Mouse (Mus musculus) MEL (cell line): Measurements from ENCODE around the gene St6galnac4. TPM values are rescaled to one million over a fixed set of nuclear protein-coding genes. Genes with fewer than 3 reads are reported as not detected.

ENCODE experiments used
- DNase-seq: peaks from one replicate; pipeline ENCODE4 v3.0.0; 2011; ENCODE audit warnings: low read depth, low spot score
- H3K27ac ChIP-seq: 2 replicates; pipeline ENCODE4 v1.5.1; 2012; ENCODE audit warnings: low read depth, mild to moderate bottlenecking, control low read depth, low read length, moderate library complexity; ENCODE audit not compliant: control insufficient read depth
- H3K27me3 ChIP-seq, 2 experiments: fragments of 150-350 bp in 1 of 2; sonication (generic) in 1 of 2; 2 replicates each; pipeline ENCODE4 v1.6.1; 2012; ENCODE audit warnings: low read length in 2 of 2, mild to moderate bottlenecking in 2 of 2, improper control_type of control experiment in 1 of 2, moderate library complexity in 1 of 2; ENCODE audit not compliant: insufficient read depth in 2 of 2, control insufficient read depth in 1 of 2
- H3K36me3 ChIP-seq, 2 experiments: 2 replicates each; pipeline ENCODE4 v1.6.1; 2012 to 2014; ENCODE audit warnings: low read length in 2 of 2, improper control_type of control experiment in 1 of 2, inconsistent platforms in 1 of 2, mild to moderate bottlenecking in 1 of 2; ENCODE audit not compliant: insufficient read depth in 2 of 2, control insufficient read depth in 1 of 2
- H3K4me1 ChIP-seq, 2 experiments: fragments of 150-350 bp in 1 of 2; sonication (generic) in 1 of 2; 2 replicates each; pipeline ENCODE4 v1.6.1; 2012; ENCODE audit warnings: low read length in 2 of 2, improper control_type of control experiment in 1 of 2, mild to moderate bottlenecking in 1 of 2; ENCODE audit not compliant: insufficient read depth in 2 of 2, control insufficient read depth in 1 of 2
- H3K4me3 ChIP-seq, 2 experiments: fragments of 150-350 bp in 1 of 2; sonication (generic) in 1 of 2; 2 replicates each; pipeline ENCODE4 v1.5.1; 2012; ENCODE audit warnings: low read depth in 2 of 2, low read length in 2 of 2, mild to moderate bottlenecking in 2 of 2, moderate library complexity in 2 of 2, control low read depth in 1 of 2, improper control_type of control experiment in 1 of 2; ENCODE audit not compliant: control insufficient read depth in 1 of 2, insufficient read depth in 1 of 2
- H3K79me2 ChIP-seq: 2 replicates; pipeline ENCODE4 v1.6.1; 2012; ENCODE audit warnings: mild to moderate bottlenecking, low read length, moderate library complexity; ENCODE audit not compliant: control insufficient read depth, poor library complexity, insufficient read depth
- H3K9ac ChIP-seq: 2 replicates; pipeline ENCODE4 v1.6.1; 2012; ENCODE audit warnings: low read depth, mild to moderate bottlenecking, control low read depth, low read length, moderate library complexity; ENCODE audit not compliant: control insufficient read depth, poor library complexity, severe bottlenecking
- H3K9me3 ChIP-seq: fragments of 150-350 bp; sonication (generic); replicated peaks from 2 replicates; pipeline ENCODE4 v1.6.1; 2012; ENCODE audit warnings: mild to moderate bottlenecking, low read length, improper control_type of control experiment, moderate library complexity; ENCODE audit not compliant: insufficient read depth
- BHLHE40 ChIP-seq: IDR thresholded peaks from 2 replicates; pipeline ENCODE4 v1.6.1; 2012; ENCODE audit warnings: low read depth, mild to moderate bottlenecking, inconsistent platforms, low read length, improper control_type of control experiment, borderline replicate concordance
- CHD1 ChIP-seq: IDR thresholded peaks from 2 replicates; pipeline ENCODE4 v1.6.1; 2012; ENCODE audit warnings: low read depth, mild to moderate bottlenecking, inconsistent platforms, low read length, improper control_type of control experiment
- CHD2 ChIP-seq: IDR thresholded peaks from 2 replicates; pipeline ENCODE4 v1.6.1; 2011; ENCODE audit warnings: low read length, improper control_type of control experiment
- CTCF ChIP-seq, 3 experiments: IDR thresholded peaks in 2 of 3; conservative IDR thresholded peaks in 1 of 3; 2 replicates each; pipeline ENCODE4 v1.5.1; 2011 to 2012; ENCODE audit warnings: low read length in 3 of 3, low read depth in 2 of 3, mild to moderate bottlenecking in 2 of 3, improper control_type of control experiment in 1 of 3, inconsistent platforms in 1 of 3, mixed read lengths in 1 of 3, moderate library complexity in 1 of 3; ENCODE audit not compliant: control insufficient read depth in 1 of 3, insufficient read depth in 1 of 3, poor library complexity in 1 of 3, severe bottlenecking in 1 of 3
- E2F4 ChIP-seq: IDR thresholded peaks from 2 replicates; pipeline ENCODE4 v1.6.1; 2011; ENCODE audit warnings: low read depth, low read length, improper control_type of control experiment, borderline replicate concordance
- ELF1 ChIP-seq: IDR thresholded peaks from 2 replicates; pipeline ENCODE4 v1.6.1; 2014; ENCODE audit warnings: low read depth, mild to moderate bottlenecking, inconsistent platforms, low read length, improper control_type of control experiment, moderate library complexity
- EP300 ChIP-seq, 2 experiments: IDR thresholded peaks; 2 replicates each; pipeline ENCODE4 v1.6.1; 2011; ENCODE audit warnings: improper control_type of control experiment in 2 of 2, low read length in 2 of 2, low read depth in 1 of 2, mild to moderate bottlenecking in 1 of 2
- ETS1 ChIP-seq: IDR thresholded peaks from 2 replicates; pipeline ENCODE4 v1.6.1; 2012; ENCODE audit warnings: low read depth, mild to moderate bottlenecking, inconsistent platforms, low read length, improper control_type of control experiment, moderate library complexity
- GABPA ChIP-seq: IDR thresholded peaks from 2 replicates; pipeline ENCODE4 v1.6.1; 2012; ENCODE audit warnings: low read depth, mild to moderate bottlenecking, inconsistent platforms, low read length, improper control_type of control experiment, moderate library complexity
- GATA1 ChIP-seq: IDR thresholded peaks from 2 replicates; pipeline ENCODE4 v1.6.1; 2011; ENCODE audit warnings: low read depth, low read length, improper control_type of control experiment
- HCFC1 ChIP-seq: IDR thresholded peaks from 2 replicates; pipeline ENCODE4 v1.6.1; 2012; ENCODE audit warnings: low read depth, mild to moderate bottlenecking, inconsistent platforms, low read length, improper control_type of control experiment, moderate library complexity
- MAX ChIP-seq: IDR thresholded peaks from 2 replicates; pipeline ENCODE4 v1.6.1; 2011; ENCODE audit warnings: low read length, improper control_type of control experiment
- MAZ ChIP-seq: IDR thresholded peaks from 2 replicates; pipeline ENCODE4 v1.6.1; 2012; ENCODE audit warnings: low read depth, mild to moderate bottlenecking, inconsistent platforms, low read length, improper control_type of control experiment
- MEF2A ChIP-seq: IDR thresholded peaks from 2 replicates; pipeline ENCODE4 v1.6.1; 2014; ENCODE audit warnings: low read depth, mild to moderate bottlenecking, inconsistent platforms, low read length, improper control_type of control experiment; ENCODE audit not compliant: poor library complexity, insufficient replicate concordance, severe bottlenecking; ENCODE audit errors: extremely low read depth
- MXI1 ChIP-seq: IDR thresholded peaks from 2 replicates; pipeline ENCODE4 v1.6.1; 2011; ENCODE audit warnings: mild to moderate bottlenecking, low read depth, low read length, improper control_type of control experiment
- MYB ChIP-seq: IDR thresholded peaks from 2 replicates; pipeline ENCODE4 v1.6.1; 2011; ENCODE audit warnings: mild to moderate bottlenecking, low read depth, low read length, improper control_type of control experiment
- MYC ChIP-seq: IDR thresholded peaks from 2 replicates; pipeline ENCODE4 v1.6.1; 2011; ENCODE audit warnings: low read depth, mild to moderate bottlenecking, low read length, improper control_type of control experiment, moderate library complexity
- NELFE ChIP-seq: IDR thresholded peaks from 2 replicates; pipeline ENCODE4 v1.6.1; 2011; ENCODE audit warnings: low read depth, low read length, improper control_type of control experiment
- NRF1 ChIP-seq: IDR thresholded peaks from 2 replicates; pipeline ENCODE4 v1.6.1; 2014; ENCODE audit warnings: low read depth, mild to moderate bottlenecking, inconsistent platforms, low read length, improper control_type of control experiment, moderate library complexity; ENCODE audit not compliant: poor library complexity, insufficient read depth, severe bottlenecking
- POLR2A ChIP-seq, 2 experiments: IDR thresholded peaks; 2 replicates each; pipeline ENCODE4 v1.6.1; 2011 to 2012; ENCODE audit warnings: low read length in 2 of 2, mild to moderate bottlenecking in 2 of 2, control low read depth in 1 of 2, improper control_type of control experiment in 1 of 2, low read depth in 1 of 2, moderate library complexity in 1 of 2; ENCODE audit not compliant: control insufficient read depth in 1 of 2, insufficient read depth in 1 of 2, poor library complexity in 1 of 2
- POLR2AphosphoS2 ChIP-seq: IDR thresholded peaks from 2 replicates; pipeline ENCODE4 v1.6.1; 2011; ENCODE audit warnings: low read length, improper control_type of control experiment
- RAD21 ChIP-seq: IDR thresholded peaks from 2 replicates; pipeline ENCODE4 v1.6.1; 2011; ENCODE audit warnings: mild to moderate bottlenecking, low read depth, low read length, improper control_type of control experiment
- RCOR1 ChIP-seq: IDR thresholded peaks from 2 replicates; pipeline ENCODE4 v1.6.1; 2012; ENCODE audit warnings: low read depth, mild to moderate bottlenecking, inconsistent platforms, low read length, improper control_type of control experiment
- SIN3A ChIP-seq: IDR thresholded peaks from 2 replicates; pipeline ENCODE4 v1.6.1; 2012; ENCODE audit warnings: low read length, improper control_type of control experiment, inconsistent platforms
- SMC3 ChIP-seq: IDR thresholded peaks from 2 replicates; pipeline ENCODE4 v1.6.1; 2011; ENCODE audit warnings: low read depth, low read length, improper control_type of control experiment
- TAL1 ChIP-seq: IDR thresholded peaks from 2 replicates; pipeline ENCODE4 v1.6.1; 2012; ENCODE audit warnings: mild to moderate bottlenecking, inconsistent platforms, low read length, moderate library complexity, mixed read lengths
- TBP ChIP-seq: IDR thresholded peaks from 2 replicates; pipeline ENCODE4 v1.8.0; 2011; ENCODE audit warnings: low read depth, low read length, improper control_type of control experiment
- TCF12 ChIP-seq: IDR thresholded peaks from 2 replicates; pipeline ENCODE4 v1.6.1; 2014; ENCODE audit warnings: low read depth, mild to moderate bottlenecking, inconsistent platforms, low read length, improper control_type of control experiment, moderate library complexity
- UBTF ChIP-seq: IDR thresholded peaks from 2 replicates; pipeline ENCODE4 v1.6.1; 2012; ENCODE audit warnings: low read depth, mild to moderate bottlenecking, inconsistent platforms, low read length, improper control_type of control experiment, moderate library complexity, borderline replicate concordance; ENCODE audit not compliant: insufficient read depth
- USF1 ChIP-seq: IDR thresholded peaks from 2 replicates; pipeline ENCODE4 v1.6.1; 2014; ENCODE audit warnings: low read depth, mild to moderate bottlenecking, inconsistent platforms, low read length, improper control_type of control experiment, moderate library complexity
- USF2 ChIP-seq, 2 experiments: IDR thresholded peaks; 2 replicates each; pipeline ENCODE4 v1.6.1; 2011 to 2012; ENCODE audit warnings: improper control_type of control experiment in 2 of 2, low read length in 2 of 2, borderline replicate concordance in 1 of 2, inconsistent platforms in 1 of 2, low read depth in 1 of 2, mild to moderate bottlenecking in 1 of 2; ENCODE audit not compliant: insufficient read depth in 1 of 2
- ZC3H11A ChIP-seq: IDR thresholded peaks from 2 replicates; pipeline ENCODE4 v1.6.1; 2012; ENCODE audit warnings: low read depth, mild to moderate bottlenecking, inconsistent platforms, low read length, improper control_type of control experiment
- ZKSCAN1 ChIP-seq: IDR thresholded peaks from 2 replicates; pipeline ENCODE4 v1.6.1; 2012; ENCODE audit warnings: low read depth, mild to moderate bottlenecking, inconsistent platforms, low read length, improper control_type of control experiment, moderate library complexity
- ZMIZ1 ChIP-seq: IDR thresholded peaks from 2 replicates; pipeline ENCODE4 v1.6.1; 2012; ENCODE audit warnings: low read depth, mild to moderate bottlenecking, inconsistent platforms, low read length, improper control_type of control experiment, moderate library complexity
- ZNF384 ChIP-seq: IDR thresholded peaks from 2 replicates; pipeline ENCODE4 v1.6.1; 2012; ENCODE audit warnings: low read depth, mild to moderate bottlenecking, inconsistent platforms, low read length, improper control_type of control experiment
- polyA plus RNA-seq, 2 experiments: library from polyadenylated mRNA; stranded (reverse) in 1 of 2; unstranded in 1 of 2; fragments of >175 nt in 1 of 2; fragments of >200 nt in 1 of 2; gene quantifications; 2 replicates each; pipeline versions ENCODE4 v1.2.1 to v1.2.4; 2012; ENCODE audit warnings: low replicate concordance in 2 of 2, low read depth in 1 of 2; ENCODE audit not compliant: insufficient read length in 2 of 2, insufficient read depth in 1 of 2, missing spikeins in 1 of 2
- total RNA-seq: library from RNA; depleted of rRNA; stranded (reverse); fragments of 300-350 nt; gene quantifications from 2 replicates; pipeline ENCODE4 v1.2.3, GENCODE M21; 2012

The St6galnac4 gene
- total and polyA plus RNA-seq, 3 experiments: 58.3 to 109 TPM; not detected in 1

GRCm38 (mm10) chr2:32570698-32571494 is 16.0 kb upstream of the St6galnac4 start, which contains the start of gene Dpm2:
TSS of gene Dpm2 (plus strand) at chr2:32570858.
- peak; percentile 96 for DNase-seq
- peak within 1 kb of the TSS; percentile 76 to 89 for H3K4me3 ChIP-seq
- TF ChIP-seq EP300 (IDR thresholded peaks at IDR 0.05; ENCODE audit: low read depth in 1 of 2, low read length in 2 of 2) (no peak), MYC (peak; percentile 69; the same call in 1 of the 2 replicates), TAL1 (no peak), MYB (no peak), ZMIZ1 (peak; percentile 57; the same call in 1 of the 2 replicates), TBP (peak; percentile 77), SMC3 (no peak), NELFE (peak; percentile 94), MAX (peak; percentile 91), UBTF (no peak), CHD2 (peak; percentile 41; the same call in 1 of the 2 replicates), ZNF384 (no peak), ZKSCAN1 (no peak), CTCF (IDR thresholded peaks at IDR 0.05 in 2 of 3, conservative IDR thresholded peaks at IDR 0.05 in 1 of 3; ENCODE audit: control insufficient read depth in 1 of 3, insufficient read depth in 1 of 3, low read depth in 2 of 3, low read length in 3 of 3, poor library complexity in 1 of 3, severe bottlenecking in 1 of 3) (no peak), POLR2AphosphoS2 (peak; percentile 95), MEF2A (no peak), POLR2A (IDR thresholded peaks at IDR 0.05; ENCODE audit: control insufficient read depth in 1 of 2, insufficient read depth in 1 of 2, low read depth in 1 of 2, low read length in 2 of 2, poor library complexity in 1 of 2) (peak; percentile 92 to 96), RCOR1 (no peak), ZC3H11A (no peak), NRF1 (peak; percentile 37; the same call in 1 of the 2 replicates), MAZ (peak; percentile 44; the same call in 1 of the 2 replicates), GABPA (no peak), USF2 (IDR thresholded peaks at IDR 0.05; ENCODE audit: borderline replicate concordance in 1 of 2, insufficient read depth in 1 of 2, low read depth in 1 of 2, low read length in 2 of 2) (peak; percentile 80 to 88), RAD21 (no peak), MXI1 (peak; percentile 87), E2F4 (peak; percentile 78; the same call in 1 of the 2 replicates), BHLHE40 (peak; percentile 68), USF1 (peak; percentile 98), TCF12 (peak; percentile 60; the same call in 1 of the 2 replicates), ETS1 (peak; percentile 15; the same call in 1 of the 2 replicates), CHD1 (no peak), SIN3A (peak; percentile 97), HCFC1 (peak; percentile 100), ELF1 (peak; percentile 98), GATA1 (no peak)

More at GRCm38 (mm10) chr2:32570698-32571494, 16.0 kb upstream of the St6galnac4 start, which contains the start of gene Dpm2:
- Histone ChIP-seq H3K36me3 (peaks cover 0 to 6% of the 10 kb centered on the region in 2 experiments; a peak in 1 of 4 replicates), H3K27ac (peak within 1 kb of the TSS; percentile 52), H3K9ac (peak within 1 kb of the TSS; percentile 79), H3K9me3 (no peaks in the 10 kb centered on the region), H3K79me2 (peaks cover 15% of the 10 kb centered on the region), H3K4me1 (peaks cover 3 to 7% of the 10 kb centered on the region in 2 experiments; a peak in 2 of 4 replicates), H3K27me3 (no peaks in the 10 kb centered on the region)
